Mouse (Mus musculus) liver, adult 2 months (tissue): ENCODE measurements around the gene Slc12a5. TPM values are rescaled to one million over a fixed set of nuclear protein-coding genes. Genes with fewer than 3 reads are reported as not detected.

ENCODE experiments used
- DNase-seq: peaks from one replicate; pipeline ENCODE4 v3.0.0-alpha.2; 2011; ENCODE audit warnings: low read depth, low spot score; ENCODE audit errors: extremely low read depth
- H3K27ac ChIP-seq: fragments of 200-500 bp; replicated peaks from 2 replicates; pipeline ENCODE4 v1.5.1; 2012; ENCODE audit warnings: low read depth, mild to moderate bottlenecking, control low read depth, inconsistent platforms, low read length; ENCODE audit not compliant: insufficient read depth
- H3K27me3 ChIP-seq: fragments of 200-500 bp; 2 replicates; pipeline ENCODE4 v1.6.1; 2012; ENCODE audit warnings: mild to moderate bottlenecking, moderate library complexity, low read length, inconsistent platforms; ENCODE audit not compliant: control insufficient read depth, insufficient read depth
- H3K36me3 ChIP-seq: fragments of 200-500 bp; 2 replicates; pipeline ENCODE4 v1.6.1; 2012; ENCODE audit warnings: low read length, inconsistent platforms; ENCODE audit not compliant: control insufficient read depth, insufficient read depth
- H3K4me1 ChIP-seq: fragments of 200-500 bp; 2 replicates; pipeline ENCODE4 v1.6.1; 2011; ENCODE audit warnings: low read length; ENCODE audit not compliant: control insufficient read depth, insufficient read depth
- H3K4me3 ChIP-seq: fragments of 200-500 bp; 2 replicates; pipeline ENCODE4 v1.5.1; 2011; ENCODE audit warnings: low read depth, mild to moderate bottlenecking, control low read depth, low read length, moderate library complexity; ENCODE audit not compliant: insufficient read depth
- H3K79me2 ChIP-seq: fragments of 200-500 bp; 2 replicates; pipeline ENCODE4 v1.6.1; 2012; ENCODE audit warnings: inconsistent platforms, mild to moderate bottlenecking, low read length, moderate library complexity; ENCODE audit not compliant: control insufficient read depth, insufficient read depth
- H3K9ac ChIP-seq: fragments of 200-500 bp; 2 replicates; pipeline ENCODE4 v1.6.1; 2012; ENCODE audit warnings: low read depth, mild to moderate bottlenecking, control low read depth, inconsistent platforms, low read length
- CTCF ChIP-seq: fragments of 200-500 bp; IDR thresholded peaks from 2 replicates; pipeline ENCODE4 v1.5.1; 2011; ENCODE audit warnings: low read depth, low read length, control low read depth
- POLR2A ChIP-seq: fragments of 200-500 bp; IDR thresholded peaks from 2 replicates; pipeline ENCODE4 v1.6.1; 2011; ENCODE audit warnings: low read length, control low read depth; ENCODE audit not compliant: insufficient read depth; ENCODE audit errors: extremely low read depth
- WGBS: fragments of 180-500 bp; shearing (Covaris S2); methylation state at CpG from one replicate; pipeline ENCODE4 v1.1.7; 2018; 5-methylcytosine and 5-hydroxymethylcytosine counted together
- polyA plus RNA-seq: library from polyadenylated mRNA; depleted of rRNA; stranded (reverse); fragments of >200 nt; gene quantifications from 2 replicates; pipeline ENCODE4 v1.2.3, GENCODE M21; 2012
- total RNA-seq: library from RNA; depleted of rRNA; stranded (reverse); fragments of >200 nt; gene quantifications from 2 replicates; pipeline ENCODE4 v1.2.3, GENCODE M21; 2014

Slc12a5 gene
- total and polyA plus RNA-seq, 2 experiments = 0.46 to 1.1 TPM

GRCm38 (mm10) chr2:164994156-164994555 lies 33.6 kb downstream of the Slc12a5 start:
- TF ChIP-seq CTCF = no peak
- no peak for TF ChIP-seq POLR2A
- 90% methylated on average over 11 of the region's 11 CpGs for WGBS
- Histone ChIP-seq H3K4me1 (peaks cover 6% of the 10 kb centered on the region; the same call in 1 of the 2 replicates), H3K79me2 (no peaks in the 10 kb centered on the region), H3K9ac (no peak overlapping the region), H3K27me3 (no peaks in the 10 kb centered on the region), H3K36me3 (no peaks in the 10 kb centered on the region), H3K4me3 (no peak overlapping the region), H3K27ac (no peak overlapping the region)
- DNase-seq = no peak

GRCm38 (mm10) chr2:164994659-164995428 lies 34.2 kb downstream of the Slc12a5 start:
- TF ChIP-seq CTCF (no peak), POLR2A (no peak)
- H3K4me3 ChIP-seq = no peak overlapping the region
- no peak for DNase-seq
- H3K4me1 ChIP-seq = peaks cover 6% of the 10 kb centered on the region; the same call in 1 of the 2 replicates
- H3K27me3 ChIP-seq = no peaks in the 10 kb centered on the region
- H3K9ac ChIP-seq = no peak overlapping the region
- 67% methylated on average over 21 of the region's 21 CpGs for WGBS
- no peak overlapping the region for H3K27ac ChIP-seq
- H3K36me3 ChIP-seq = no peaks in the 10 kb centered on the region
- H3K79me2 ChIP-seq = no peaks in the 10 kb centered on the region

- DNase-seq = no peak
- TF ChIP-seq CTCF (no peak), POLR2A (no peak)
- peaks cover 6% of the 10 kb centered on the region; the same call in 1 of the 2 replicates for H3K4me1 ChIP-seq
- H3K27ac ChIP-seq = no peak overlapping the region
- 0 out of 2 replicates have a peak, but pooled peaks cover 3% of the 10 kb centered on the region for H3K36me3 ChIP-seq
- H3K9ac ChIP-seq = no peak overlapping the region
- no peaks in the 10 kb centered on the region for H3K79me2 ChIP-seq
- 75% methylated on average over 11 of the region's 11 CpGs for WGBS
- H3K4me3 ChIP-seq = no peak overlapping the region
- no peaks in the 10 kb centered on the region for H3K27me3 ChIP-seq
These were observed 35.4 kb downstream of the Slc12a5 start for GRCm38 (mm10) chr2:164995976-164996375.

- no peak for DNase-seq
- H3K4me3 ChIP-seq = peak overlapping the region; percentile 14; the same call in 1 of the 2 replicates
- H3K9ac ChIP-seq = no peak overlapping the region; the same call in 1 of the 2 replicates
- TF ChIP-seq CTCF (no peak), POLR2A (no peak)
- 17% methylated on average over 49 of the region's 49 CpGs for WGBS
- no peaks in the 10 kb centered on the region for H3K27me3 ChIP-seq
- H3K4me1 ChIP-seq = peaks cover 6% of the 10 kb centered on the region; the same call in 1 of the 2 replicates
- H3K36me3 ChIP-seq = peaks cover 8% of the 10 kb centered on the region; the same call in 1 of the 2 replicates
- no peak overlapping the region for H3K27ac ChIP-seq
- no peaks in the 10 kb centered on the region for H3K79me2 ChIP-seq
These were observed 36.5 kb downstream of the Slc12a5 start for GRCm38 (mm10) chr2:164996848-164997720.

GRCm38 (mm10) chr2:164997721-164998428 lies 37.3 kb downstream of the Slc12a5 start:
- H3K27ac ChIP-seq = no peak overlapping the region
- WGBS = 3% methylated on average over 52 of the region's 52 CpGs
- no peak for TF ChIP-seq CTCF
- no peak for TF ChIP-seq POLR2A
- no peak overlapping the region for H3K9ac ChIP-seq
- H3K79me2 ChIP-seq = no peaks in the 10 kb centered on the region
- H3K27me3 ChIP-seq = no peaks in the 10 kb centered on the region
- peaks cover 6% of the 10 kb centered on the region; the same call in 1 of the 2 replicates for H3K4me1 ChIP-seq
- peak overlapping the region; percentile 14; the same call in 1 of the 2 replicates for H3K4me3 ChIP-seq
- no peak for DNase-seq
- H3K36me3 ChIP-seq = peaks cover 12% of the 10 kb centered on the region; the same call in 1 of the 2 replicates
